Mouse (Mus musculus) spleen, adult 18-20 months (tissue): ENCODE results near the gene Cep44.

Experiments
- DNase-seq, 2 experiments: peaks; one replicate each; pipeline ENCODE4 v3.0.0; 2022; ENCODE audit warnings: mixed read lengths in 2 of 2

The Cep44 gene

GRCm38 (mm10) chr8:56550558-56551360, at the start of gene Cep44, which contains the start of gene Fbxo8:
Gene Cep44, minus strand, starts transcription at chr8:56551047.
Gene Fbxo8, plus strand, starts transcription at chr8:56551090.
- peak; percentile 56 to 75 for DNase-seq

GRCm38 (mm10) chr8:56591502-56591901, 40.7 kb upstream of the Cep44 start:
- DNase-seq, result no peak

GRCm38 (mm10) chr8:56591084-56591483, 40.2 kb upstream of the Cep44 start:
- no peak for DNase-seq

- no peak for DNase-seq
These were observed 38.2 kb upstream of the Cep44 start for GRCm38 (mm10) chr8:56589004-56589403.

GRCm38 (mm10) chr8:56582841-56583240, 32.0 kb upstream of the Cep44 start:
- no peak for DNase-seq

GRCm38 (mm10) chr8:56580918-56581317, 30.1 kb upstream of the Cep44 start:
- DNase-seq, result no peak

- no peak for DNase-seq
These were observed 16.0 kb upstream of the Cep44 start for GRCm38 (mm10) chr8:56566856-56567255.

GRCm38 (mm10) chr8:56564399-56565047, 13.7 kb upstream of the Cep44 start:
- no peak for DNase-seq

GRCm38 (mm10) chr8:56552551-56553103, 1.8 kb upstream of the Cep44 start:
- no peak for DNase-seq

GRCm38 (mm10) chr8:56552045-56552444, 1.2 kb upstream of the Cep44 start:
- DNase-seq, result no peak

GRCm38 (mm10) chr8:56551361-56551852, 560 bp upstream of the Cep44 start:
- DNase-seq, result peak; percentile 72 to 76

GRCm38 (mm10) chr8:56547866-56548265, 3.0 kb downstream of the Cep44 start:
- DNase-seq, result no peak

- DNase-seq, result no peak
These were observed 10.1 kb downstream of the Cep44 start for GRCm38 (mm10) chr8:56540706-56541105.

GRCm38 (mm10) chr8:56530359-56530758, 20.5 kb downstream of the Cep44 start:
- peak in 1 of 2 experiments; percentile 58 for DNase-seq

GRCm38 (mm10) chr8:56528869-56529268, 22.0 kb downstream of the Cep44 start:
- DNase-seq, result no peak

- DNase-seq, result no peak
These were observed 29.8 kb downstream of the Cep44 start for GRCm38 (mm10) chr8:56521051-56521450.

GRCm38 (mm10) chr8:56520249-56520648, 30.6 kb downstream of the Cep44 start:
- DNase-seq, result no peak

- no peak for DNase-seq
These were observed 32.0 kb downstream of the Cep44 start for GRCm38 (mm10) chr8:56518848-56519247.

- DNase-seq, result no peak
These were observed 41.8 kb downstream of the Cep44 start for GRCm38 (mm10) chr8:56508952-56509479.

- no peak for DNase-seq
These were observed 42.4 kb downstream of the Cep44 start for GRCm38 (mm10) chr8:56508318-56508951.

GRCm38 (mm10) chr8:56501911-56502310, 48.9 kb downstream of the Cep44 start:
- no peak for DNase-seq

GRCm38 (mm10) chr8:56489496-56489895, 61.4 kb downstream of the Cep44 start:
- no peak for DNase-seq

GRCm38 (mm10) chr8:56486006-56486405, 64.8 kb downstream of the Cep44 start:
- no peak for DNase-seq
